14 mouse cellular contexts compared by ENCODE assay signal in the genomic region with DNA sequence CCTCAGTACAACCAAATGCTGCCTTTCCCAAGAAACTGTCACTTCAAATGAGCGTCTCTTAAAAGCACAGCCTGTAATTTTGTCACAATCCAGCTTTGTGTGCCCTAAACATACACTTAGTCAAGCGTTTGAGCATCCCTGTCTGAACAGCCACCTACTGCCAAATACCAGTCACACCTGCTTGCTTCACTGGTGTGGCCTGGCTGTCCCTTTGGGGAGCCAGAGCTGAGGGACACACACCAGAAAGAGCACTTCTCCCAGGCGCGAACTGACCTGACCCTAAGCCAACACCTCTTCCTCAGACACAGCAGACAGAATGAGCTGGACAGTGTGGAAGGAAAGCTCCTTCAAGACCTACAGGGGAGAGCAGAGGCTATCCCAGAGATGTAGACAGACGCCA. TPM values are rescaled to one million over a fixed set of nuclear protein-coding genes. Genes with fewer than 3 reads are reported as not detected.
DNase-seq lines count a peak whose midpoint lies in the region; ATAC-seq and TF ChIP-seq lines count a peak whose summit lies in the region.
"Had no signal": no experiment of that assay in that cellular context is flagged by ENCODE, and none has a peak within 500 bp of the region (broad histone marks: within the 10 kb centered on the region; RNA-seq: fewer than 3 reads in every experiment).

No protein-coding gene starts in this region.

- no peak overlapping the region for H3K4me3 ChIP-seq in hindbrain, postnatal 0 days (ENCODE audit: low read length)
- no peak overlapping the region for H3K4me3 ChIP-seq in hindbrain, embryonic 12.5 days
- peak overlapping the region; percentile 60 for H3K4me3 ChIP-seq in megakaryocyte, embryonic 14.5 days (replicated peaks)
- H3K4me3 ChIP-seq in liver, embryonic 14.5 days (ENCODE audit: insufficient read depth in 1 of 2, low read depth in 2 of 2, low read length in 2 of 2), result no peak overlapping the region
- H3K4me3 ChIP-seq: embryonic facial prominence, embryonic 10.5 days; heart, embryonic 15.5 days; intestine, embryonic 15.5 days had no signal

- 0 out of 2 replicates have a peak, but pooled peaks cover 4% of the 10 kb centered on the region for H3K36me3 ChIP-seq in hindbrain, postnatal 0 days (ENCODE audit: insufficient read depth, low read length)
- no peaks in the 10 kb centered on the region for H3K36me3 ChIP-seq in hindbrain, embryonic 12.5 days
- peaks cover 71% of the 10 kb centered on the region for H3K36me3 ChIP-seq in megakaryocyte, embryonic 14.5 days (replicated peaks; ENCODE audit: low read length)
- H3K36me3 ChIP-seq in liver, embryonic 14.5 days (replicated peaks; ENCODE audit: control insufficient read depth, insufficient read depth, low read depth), result no peaks in the 10 kb centered on the region
- H3K36me3 ChIP-seq: embryonic facial prominence, embryonic 10.5 days; heart, embryonic 15.5 days had no signal

- H3K4me1 ChIP-seq in hindbrain, postnatal 0 days (ENCODE audit: insufficient read depth, low read length), result peaks cover 10% of the 10 kb centered on the region; the same call in 1 of the 2 replicates
- peaks cover 9% of the 10 kb centered on the region for H3K4me1 ChIP-seq in hindbrain, embryonic 12.5 days
- H3K4me1 ChIP-seq in megakaryocyte, embryonic 14.5 days, result peaks cover 59% of the 10 kb centered on the region
- peaks cover 3 to 23% of the 10 kb centered on the region in 2 experiments for H3K4me1 ChIP-seq in liver, embryonic 14.5 days (replicated peaks; ENCODE audit: control insufficient read depth in 2 of 2, insufficient read depth in 2 of 2, low read length in 1 of 2)

- 67% methylated on average over 5 of the region's 5 CpGs for WGBS in hindbrain, postnatal 0 days
- WGBS in hindbrain, embryonic 12.5 days, result 71% methylated on average over 5 of the region's 5 CpGs
- 65% methylated on average over 5 of the region's 5 CpGs for WGBS in liver, embryonic 14.5 days (ENCODE audit: insufficient replicate concordance)

- H3K9me3 ChIP-seq in hindbrain, postnatal 0 days (ENCODE audit: low read length), result no peaks in the 10 kb centered on the region
- no peaks in the 10 kb centered on the region for H3K9me3 ChIP-seq in hindbrain, embryonic 12.5 days (replicated peaks)
- H3K9me3 ChIP-seq in megakaryocyte, embryonic 14.5 days, result no peaks in the 10 kb centered on the region
- H3K9me3 ChIP-seq in liver, embryonic 14.5 days (ENCODE audit: control insufficient read depth, low read length), result no peaks in the 10 kb centered on the region
- H3K9me3 ChIP-seq: embryonic facial prominence, embryonic 10.5 days; heart, embryonic 15.5 days; intestine, embryonic 15.5 days had no signal

- no peak for TF ChIP-seq EP300 in liver, embryonic 14.5 days (IDR thresholded peaks at IDR 0.05; ENCODE audit: low read depth)

- H3K4me2 ChIP-seq in hindbrain, postnatal 0 days (ENCODE audit: low read depth, low read length), result no peak overlapping the region
- H3K4me2 ChIP-seq in hindbrain, embryonic 12.5 days (replicated peaks), result no peak overlapping the region
- H3K4me2 ChIP-seq in liver, embryonic 14.5 days (ENCODE audit: low read depth), result no peak overlapping the region
- H3K4me2 ChIP-seq: heart, embryonic 15.5 days; intestine, embryonic 15.5 days had no signal

- H3K27me3 ChIP-seq in hindbrain, postnatal 0 days (ENCODE audit: insufficient read depth, low read length), result no peaks in the 10 kb centered on the region
- H3K27me3 ChIP-seq in hindbrain, embryonic 12.5 days, result no peaks in the 10 kb centered on the region
- H3K27me3 ChIP-seq in megakaryocyte, embryonic 14.5 days (replicated peaks), result no peaks in the 10 kb centered on the region
- no peaks in the 10 kb centered on the region for H3K27me3 ChIP-seq in liver, embryonic 14.5 days (ENCODE audit: control insufficient read depth, insufficient read depth, low read length)
- H3K27me3 ChIP-seq: heart, embryonic 15.5 days; intestine, embryonic 15.5 days had no signal

- H3K9ac ChIP-seq in hindbrain, postnatal 0 days (replicated peaks; ENCODE audit: low read length), result no peak overlapping the region
- no peak overlapping the region for H3K9ac ChIP-seq in hindbrain, embryonic 12.5 days
- no peak overlapping the region for H3K9ac ChIP-seq in liver, embryonic 14.5 days (replicated peaks)
- H3K9ac ChIP-seq: heart, embryonic 15.5 days; intestine, embryonic 15.5 days had no signal

- intact Hi-C loops in left cerebral cortex, postnatal 4 days (cut with DNase I), result no loop called here

- H3K27ac ChIP-seq in hindbrain, postnatal 0 days, result 0 out of 2 replicates have a peak overlapping the region, but pooled peaks have one; percentile 32
- H3K27ac ChIP-seq in hindbrain, embryonic 12.5 days, result no peak overlapping the region
- peak overlapping the region; percentile 20; the same call in 1 of the 2 replicates for H3K27ac ChIP-seq in liver, embryonic 14.5 days
- H3K27ac ChIP-seq: heart, embryonic 15.5 days; intestine, embryonic 15.5 days; kidney, postnatal 0 days had no signal

- DNase-seq in hindbrain, postnatal 0 days (ENCODE audit: low spot score), result no peak
- no peak for DNase-seq in liver, embryonic 14.5 days (ENCODE audit: low read depth in 3 of 3, low spot score in 3 of 3)
- DNase-seq in retina, embryonic 14.5 days (ENCODE audit: low spot score), result peak; percentile 15
- DNase-seq in left cerebral cortex, postnatal 4 days, result no peak
- DNase-seq: gastrocnemius, postnatal 36 days; thymus, postnatal 25 days had no signal

- no peak for ATAC-seq in hindbrain, postnatal 0 days
- ATAC-seq in hindbrain, embryonic 12.5 days (ENCODE audit: low FRiP score), result no peak
- no peak for ATAC-seq in megakaryocyte, adult 5-6 weeks (ENCODE audit: poor library complexity, severe bottlenecking)
- ATAC-seq in liver, embryonic 14.5 days (ENCODE audit: insufficient read depth), result no peak
- ATAC-seq in megakaryocyte progenitor cell, adult 5-6 weeks (replicated peaks; ENCODE audit: poor library complexity), result no peak

- no peak for TF ChIP-seq CTCF in hindbrain, postnatal 0 days (IDR thresholded peaks at IDR 0.05; ENCODE audit: low read depth)
- no peak for TF ChIP-seq CTCF in liver, embryonic 14.5 days (IDR thresholded peaks at IDR 0.05; ENCODE audit: low read depth)

RNA-seq across cellular contexts. Expression of a gene that starts 24.5 kb away (rescaled TPM):
- 3.1 and 4.3 TPM in 2 replicates for total RNA-seq in hindbrain, postnatal 0 days (2014; rRNA removed)
- 1.1 and 1.2 TPM in 2 replicates for polyA plus RNA-seq in hindbrain, postnatal 0 days (2015; fragmentation: Nextera tagmentation; extraction: Ambion mirVana)
- 0.83 and 1.0 TPM in 2 replicates for polyA plus RNA-seq in hindbrain, embryonic 12.5 days (2016; fragmentation: Nextera tagmentation; extraction: Ambion mirVana)
- 0.26 and 3.6 TPM in 2 replicates for polyA plus RNA-seq in megakaryocyte, embryonic 14.5 days (2012; ENCODE audit: insufficient read depth, low replicate concordance)
- 1.9 and 2.1 TPM in 2 replicates for total RNA-seq in megakaryocyte, adult 5-6 weeks (2015)
- 1.4 and 2.4 TPM in 2 replicates for total RNA-seq in megakaryocyte, adult 5-6 weeks (2017)
- polyA plus RNA-seq in liver, embryonic 14.5 days (2012; rRNA removed), result 0.63 and 0.77 TPM in 2 replicates
- polyA plus RNA-seq in liver, embryonic 14.5 days (2014; fragmentation: Nextera tagmentation; extraction: Ambion mirVana), result 0.42 and 0.46 TPM in 2 replicates
- 1 to 10 TPM; 2.5 to 3.0 TPM for total RNA-seq in left cerebral cortex, postnatal 4 days (2021)
- 5.7 and 7.7 TPM in 2 replicates for total RNA-seq in megakaryocyte progenitor cell, adult 5-6 weeks (2015)
- 6.0 and 7.0 TPM in 2 replicates for total RNA-seq in megakaryocyte progenitor cell, adult 5-6 weeks (2017)
